Mouse (Mus musculus) cerebellum, adult (tissue): ENCODE results near the gene Cab39l.

Source experiments
- ATAC-seq: cut with Nextera tagmentation; 2 replicates; pipeline ENCODE4 v1.9.2; 2017; ENCODE audit warnings: mild to moderate bottlenecking, moderate library complexity, mixed read lengths; ENCODE audit not compliant: insufficient number of reproducible peaks, low FRiP score, low TSS enrichment

Cab39l gene

GRCm38 (mm10) chr14:59625806-59626364 is 185.1 kb downstream of the Cab39l start:
- ATAC-seq = no peak

GRCm38 (mm10) chr14:59626711-59627110 is 185.9 kb downstream of the Cab39l start:
- ATAC-seq = no peak

- ATAC-seq = no peak
These were observed 186.4 kb downstream of the Cab39l start for GRCm38 (mm10) chr14:59627142-59627680.

- no peak for ATAC-seq
These were observed 187.1 kb downstream of the Cab39l start for GRCm38 (mm10) chr14:59627823-59628222.

GRCm38 (mm10) chr14:59629308-59629707 is 188.5 kb downstream of the Cab39l start:
- no peak for ATAC-seq

- no peak for ATAC-seq
These were observed 189.3 kb downstream of the Cab39l start for GRCm38 (mm10) chr14:59630096-59630495.

GRCm38 (mm10) chr14:59632067-59632466 is 191.3 kb downstream of the Cab39l start:
- no peak for ATAC-seq

GRCm38 (mm10) chr14:59633295-59633898 is 192.6 kb downstream of the Cab39l start:
- ATAC-seq = no peak

- ATAC-seq = no peak
These were observed 193.2 kb downstream of the Cab39l start for GRCm38 (mm10) chr14:59633988-59634387.
